In the genomic region with DNA sequence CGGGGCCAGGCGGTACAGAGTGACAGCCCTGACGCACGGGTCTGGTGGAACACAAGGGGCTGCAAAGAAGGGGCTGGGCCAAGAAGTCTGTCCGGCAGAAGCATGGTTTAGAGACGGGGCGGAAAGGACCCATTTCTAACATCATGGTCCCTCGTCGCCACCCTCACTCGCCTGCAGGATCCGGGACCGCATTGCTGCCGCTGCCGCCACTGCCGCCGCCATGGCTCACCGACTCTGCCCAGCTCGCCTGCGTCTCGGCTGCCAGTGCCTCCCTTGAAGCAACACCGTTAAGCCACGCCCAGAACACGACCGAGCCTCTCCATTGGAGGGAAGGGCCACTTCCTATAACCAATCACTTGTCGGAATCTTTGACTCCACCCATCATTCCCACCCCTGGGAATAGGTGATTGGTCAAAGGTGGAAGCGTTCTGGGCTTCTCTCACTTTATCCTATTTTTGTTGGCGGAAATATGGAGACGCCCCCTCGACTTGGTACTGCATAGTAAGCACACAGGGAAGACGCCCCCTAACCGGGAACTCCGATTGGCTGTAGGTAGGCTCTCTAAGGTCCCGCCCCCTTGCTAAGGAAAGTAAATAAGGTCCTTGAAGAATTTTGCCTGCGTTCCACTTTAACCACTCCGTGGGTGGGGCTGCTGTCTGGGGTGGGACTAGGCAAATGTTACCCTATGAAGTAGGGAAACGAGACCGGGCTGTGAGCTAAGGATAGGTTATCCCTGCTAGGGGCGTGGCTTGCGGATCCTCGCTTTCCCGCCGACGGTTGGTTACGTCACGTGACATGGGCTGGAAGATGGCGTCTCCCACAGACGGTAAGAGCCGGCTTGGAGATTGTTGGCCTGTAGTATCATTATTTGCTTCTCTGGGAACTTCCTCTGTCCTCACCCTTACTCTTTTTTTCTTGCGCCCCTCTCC, we compare ENCODE assay signal across 8 mouse cellular contexts. TPM values are rescaled to one million over a fixed set of nuclear protein-coding genes. Genes with fewer than 3 reads are reported as not detected.
A peak's percentile ranks its signal among the peaks of the same experiment; 100 is the strongest.
DNase-seq lines count a peak whose midpoint lies in the region; ATAC-seq lines count a peak whose summit lies in the region.

A gene (minus strand): TSS at position 287 of the 929 bp plus-strand sequence.
A gene (plus strand): TSS at position 705 of the 929 bp plus-strand sequence.

- no peaks in the 10 kb centered on the region for H3K27me3 ChIP-seq in lung, embryonic 16.5 days (ENCODE audit: control insufficient read depth, insufficient read depth, low read depth, low read length)

- ATAC-seq in hematopoietic stem cell, adult 5-6 weeks (replicated peaks in 1 of 2; ENCODE audit: insufficient read depth in 1 of 2, low FRiP score in 2 of 2, low TSS enrichment in 1 of 2, low read depth in 1 of 2, poor library complexity in 2 of 2, severe bottlenecking in 2 of 2): peak; percentile 94 to 95
- peak; percentile 99 for ATAC-seq in lung, embryonic 16.5 days (ENCODE audit: low read depth)

- peak within 1 kb of the TSS; percentile 95 for H3K4me2 ChIP-seq in lung, embryonic 16.5 days (ENCODE audit: low read depth, low read length)

- H3K36me3 ChIP-seq in lung, embryonic 16.5 days (ENCODE audit: control insufficient read depth, insufficient read depth, low read length): no peaks in the 10 kb centered on the region

- DNase-seq in MEL-GATA-1-ER (ENCODE audit: extremely low read depth, low read depth): peak; percentile 100
- DNase-seq in cerebellum, adult 8-10 months: peak; percentile 94
- peak; percentile 100 for DNase-seq in forelimb bud, embryonic 11.5 days (ENCODE audit: low read depth, low spot score)
- peak; percentile 99 for DNase-seq in layer of hippocampus, adult 9-10 months (ENCODE audit: low spot score)
- peak; percentile 77 for DNase-seq in ovary, postnatal 10 days (ENCODE audit: low spot score)
- DNase-seq in thymus, postnatal 10 days (ENCODE audit: low spot score in 2 of 2): peak; percentile 93 to 96

- peak within 1 kb of the TSS; percentile 71 for H3K27ac ChIP-seq in lung, embryonic 16.5 days (ENCODE audit: low read length)

- H3K4me3 ChIP-seq in lung, embryonic 16.5 days (ENCODE audit: low read length): peak within 1 kb of the TSS; percentile 87

- under 1% methylated on average over 49 of the region's 49 CpGs for WGBS in lung, embryonic 16.5 days

- H3K4me1 ChIP-seq in lung, embryonic 16.5 days (replicated peaks; ENCODE audit: control insufficient read depth, insufficient read depth, low read length): peaks cover 14% of the 10 kb centered on the region

- no peaks in the 10 kb centered on the region for H3K9me3 ChIP-seq in lung, embryonic 16.5 days (ENCODE audit: control insufficient read depth, low read length)

- peak within 1 kb of the TSS; percentile 70 for H3K9ac ChIP-seq in lung, embryonic 16.5 days (ENCODE audit: low read length)

RNA-seq across cellular contexts. Expression of the first gene that starts in this region (rescaled TPM):
- total RNA-seq in hematopoietic stem cell, adult 5-6 weeks (2017): 20.3 and 22.3 TPM in 2 replicates
- 54.4 and 56.9 TPM in 2 replicates for polyA plus RNA-seq in lung, embryonic 16.5 days (2015; fragmentation: Nextera tagmentation; extraction: Ambion mirVana)

RNA-seq across cellular contexts. Expression of the second gene that starts in this region (rescaled TPM):
- 26.6 and 35.2 TPM in 2 replicates for total RNA-seq in hematopoietic stem cell, adult 5-6 weeks (2017)
- polyA plus RNA-seq in lung, embryonic 16.5 days (2015; fragmentation: Nextera tagmentation; extraction: Ambion mirVana): 21.7 and 23.5 TPM in 2 replicates

Comparison
In these comparisons a context has a peak if more than half of its experiments do, and no peak if none do; other contexts are left out.
1. Peak in every context shown above with its lines: DNase-seq, ATAC-seq, H3K4me3 ChIP-seq and H3K27ac ChIP-seq.